Mouse (Mus musculus): ENCODE data around the gene Dync2h1. TPM values are rescaled to one million over a fixed set of nuclear protein-coding genes. Genes with fewer than 3 reads are reported as not detected.

Gene Dync2h1
- total RNA-seq, 2 experiments from 2014 or later: 2.7 TPM

Other genes with a start within 250 kb of the Dync2h1 start
- gene Dcun1d5, start 74 bp upstream of the Dync2h1 start, total RNA-seq (2021): 10 to 100 TPM; 51.3 to 55.8 TPM
- not detected for gene Mmp13, start 88.1 kb upstream of the Dync2h1 start, total RNA-seq (2021)
- not detected for gene Mmp12, start 159.9 kb upstream of the Dync2h1 start, total RNA-seq (2021)
- not detected for gene Mmp1b, start 203.6 kb upstream of the Dync2h1 start, total RNA-seq (2021)